Mouse (Mus musculus) frontal cortex, postnatal 36 days (tissue): ENCODE data around the gene Aox2.
"Not testable (repeated sequence)": the region's sequence is repeated elsewhere in the genome, so short reads cannot be mapped to it uniquely, and the experiment has no call there.

Experiments used
- DNase-seq, 2 experiments: peaks; one replicate each; pipeline ENCODE4 v3.0.0; 2022; ENCODE audit warnings: low spot score in 2 of 2

Aox2 gene

DNA sequence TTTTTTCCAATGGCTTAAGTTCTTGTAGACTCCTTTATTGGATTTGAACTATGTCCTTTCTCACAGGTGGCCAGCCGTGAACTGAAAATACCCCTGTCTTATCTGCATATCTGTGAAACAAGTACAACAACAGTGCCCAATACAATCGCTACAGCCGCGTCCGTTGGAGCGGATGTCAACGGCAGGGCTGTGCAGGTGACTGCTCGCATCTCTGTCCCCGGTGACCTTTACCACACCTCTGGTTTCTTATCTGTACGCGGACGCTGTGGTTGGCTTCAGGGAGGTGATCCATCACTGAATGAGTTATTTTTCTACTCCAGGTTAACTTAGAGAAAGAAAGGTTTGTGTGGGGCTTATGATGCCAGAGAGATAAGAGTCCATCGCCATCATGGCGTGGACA, 68.0 kb downstream of the Aox2 start:
- DNase-seq: no peak

DNA sequence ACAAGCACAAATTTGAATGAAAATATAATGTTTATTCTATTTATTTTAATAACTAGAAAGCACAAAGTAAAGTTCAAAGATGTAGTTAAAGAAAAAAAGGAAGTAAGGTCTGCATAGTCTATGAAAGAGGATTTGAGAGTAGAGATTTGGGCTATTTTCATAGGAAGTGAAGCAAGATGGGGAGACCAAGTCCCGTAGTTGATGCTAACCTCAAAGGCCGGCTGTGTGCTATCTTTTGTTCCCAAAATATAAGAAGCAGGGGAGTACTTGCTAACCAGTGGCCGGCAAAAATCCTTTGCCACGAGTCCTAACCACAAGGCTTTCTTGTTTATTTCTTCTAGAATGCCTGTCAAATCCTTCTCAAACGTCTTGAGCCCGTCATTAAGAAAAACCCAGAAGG, 70.6 kb downstream of the Aox2 start:
- DNase-seq: no peak

DNA sequence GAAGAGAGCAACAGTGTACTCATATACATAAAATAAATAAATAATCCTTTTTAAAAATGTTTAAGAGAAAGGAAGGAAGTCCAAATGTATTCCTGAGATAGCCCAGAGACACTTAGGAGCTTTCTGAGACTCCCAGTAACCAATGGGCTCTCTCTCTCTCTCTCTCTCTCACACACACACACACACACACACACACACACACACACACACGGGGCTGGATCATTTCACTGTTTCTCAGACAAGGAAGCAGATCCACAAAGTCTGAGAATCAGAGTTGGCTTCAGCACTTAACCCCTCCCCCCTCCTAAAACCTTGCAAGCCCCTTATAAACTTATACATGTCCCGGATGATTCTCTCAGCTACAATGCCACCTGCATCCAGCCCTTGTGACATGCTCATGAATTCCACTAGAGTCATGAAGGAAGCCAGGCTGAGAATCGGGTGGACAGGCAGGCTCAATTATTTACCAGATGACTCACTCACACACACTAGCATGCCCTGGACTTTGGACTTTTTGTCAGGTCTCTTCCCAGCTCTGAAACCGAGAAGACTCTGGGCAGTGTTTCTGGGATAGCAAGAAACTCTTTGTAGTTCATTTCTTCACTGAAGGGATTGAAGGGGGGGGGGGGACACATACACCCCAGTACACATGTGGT, 75.2 kb downstream of the Aox2 start:
- no peak for DNase-seq

DNA sequence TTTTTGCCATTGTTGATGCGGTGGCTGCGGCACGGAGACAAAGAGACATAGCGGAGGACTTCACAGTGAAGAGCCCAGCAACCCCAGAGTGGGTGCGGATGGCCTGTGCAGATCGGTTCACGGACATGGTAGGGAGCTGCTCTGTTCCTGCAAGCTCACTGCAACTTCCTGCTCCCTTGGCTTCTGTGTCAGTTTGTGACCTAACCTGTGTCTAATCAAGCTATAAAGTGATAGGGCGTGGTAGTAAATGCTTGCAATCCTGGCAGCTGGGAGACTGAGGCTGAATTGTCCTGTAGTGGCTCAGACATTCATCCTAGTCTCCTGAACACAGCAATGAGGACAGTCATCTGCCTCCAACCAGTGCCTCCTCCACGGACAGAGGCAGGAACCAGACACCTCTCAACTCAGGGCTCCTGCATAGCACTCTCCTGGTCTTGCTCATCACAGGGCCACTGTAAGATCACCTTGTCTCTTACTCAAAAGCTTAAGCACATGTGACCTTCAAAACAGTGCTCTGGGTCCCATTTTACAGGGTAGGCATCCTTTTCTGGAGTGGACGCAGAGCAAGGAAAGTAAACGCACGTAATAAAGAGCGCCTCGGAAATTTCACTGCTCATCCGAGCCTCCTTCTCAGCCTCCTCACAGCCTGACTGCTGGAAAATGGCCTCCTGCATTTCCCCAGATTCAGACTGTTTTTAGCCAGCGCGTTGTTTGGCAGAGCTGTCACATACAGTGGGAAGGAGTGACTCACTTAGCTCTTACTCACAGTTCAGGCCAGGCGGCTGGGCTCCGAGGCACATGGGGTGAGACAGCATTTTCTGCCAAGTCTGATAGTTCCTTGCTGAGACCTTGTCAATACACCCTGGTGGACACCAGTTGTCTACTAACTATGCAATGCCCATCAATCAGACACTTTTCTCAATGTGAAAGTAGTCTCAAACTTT, 81.1 kb downstream of the Aox2 start:
- peak; percentile 67 to 79 for DNase-seq

- no peak for DNase-seq
Observed at GRCm38 (mm10) chr1:58362296-58362695, 84.2 kb downstream of the Aox2 start.

- DNase-seq: no peak
Observed at GRCm38 (mm10) chr1:58364551-58364950, 86.4 kb downstream of the Aox2 start.

DNA sequence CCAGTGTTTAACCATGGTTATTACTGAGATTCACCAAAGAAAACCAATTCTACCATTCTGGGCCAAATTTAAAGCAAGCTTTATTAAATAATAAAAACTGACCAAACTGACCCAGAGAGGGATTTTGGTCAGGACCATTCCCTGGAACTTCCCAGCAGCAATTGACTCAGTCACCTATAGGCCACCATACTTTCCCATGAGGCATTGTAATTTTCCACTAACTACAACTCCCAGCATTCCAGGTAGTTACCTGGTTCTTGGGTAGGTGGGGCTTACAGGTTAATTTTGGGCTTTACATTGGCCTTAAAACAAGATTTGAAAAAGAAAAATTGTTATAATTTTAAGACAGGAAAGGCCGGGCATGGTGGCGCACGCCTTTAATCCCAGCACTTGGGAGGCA, 87.7 kb downstream of the Aox2 start:
- DNase-seq: no peak

DNA sequence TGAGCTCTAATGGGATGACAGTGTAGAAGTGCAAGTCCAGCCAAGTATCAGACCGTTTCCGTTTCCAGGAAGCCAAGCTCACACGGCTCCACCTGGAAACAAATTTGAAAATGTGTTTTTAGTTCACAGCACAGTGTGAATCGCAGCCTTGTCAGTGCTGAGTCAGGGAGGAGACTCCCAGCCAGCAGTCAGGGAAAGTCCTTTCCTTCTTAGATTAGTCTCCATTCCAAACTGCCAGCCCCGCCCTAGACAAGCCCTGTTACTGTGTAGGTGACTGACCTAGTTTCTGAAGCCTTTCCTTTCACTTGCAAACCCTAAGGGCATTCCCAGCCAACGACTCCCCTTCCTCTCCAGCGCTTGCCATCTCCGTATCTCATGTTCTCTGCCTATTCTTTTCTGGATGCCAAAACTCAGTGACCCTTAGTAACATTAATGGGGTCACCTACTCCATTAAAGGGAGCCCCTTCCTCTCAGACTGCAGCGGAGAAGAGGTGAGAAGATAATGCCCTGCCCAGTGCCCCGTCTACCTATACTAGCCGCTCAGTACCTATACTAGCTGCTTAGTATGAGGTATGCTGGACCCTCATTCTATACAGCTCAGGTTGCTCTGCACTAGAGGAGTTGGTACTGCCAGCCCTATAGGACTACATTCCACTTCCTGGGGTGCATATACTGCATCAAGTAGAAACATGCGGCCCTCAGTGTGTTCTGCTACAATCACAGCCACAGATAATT, 88.8 kb downstream of the Aox2 start:
- peak; percentile 9 to 20 for DNase-seq

DNA sequence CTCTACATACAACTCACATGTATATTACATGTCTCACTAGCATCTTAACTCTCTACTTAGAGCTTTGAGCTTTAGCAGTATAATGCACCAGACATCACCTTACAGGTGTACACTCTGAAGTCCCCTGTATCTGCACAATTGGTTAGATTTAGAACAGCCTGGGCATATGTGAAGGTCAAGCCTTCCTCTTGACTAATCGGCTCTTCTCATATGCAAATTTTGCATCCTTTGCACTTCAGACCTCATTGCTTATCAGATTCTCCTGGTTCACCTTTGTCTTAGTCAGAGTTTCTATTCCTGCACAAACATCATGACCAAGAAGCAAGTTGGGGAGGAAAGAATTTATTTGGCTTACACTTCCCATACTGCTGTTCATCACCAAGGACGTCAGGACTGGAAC, 91.6 kb downstream of the Aox2 start:
- DNase-seq: no peak

DNA sequence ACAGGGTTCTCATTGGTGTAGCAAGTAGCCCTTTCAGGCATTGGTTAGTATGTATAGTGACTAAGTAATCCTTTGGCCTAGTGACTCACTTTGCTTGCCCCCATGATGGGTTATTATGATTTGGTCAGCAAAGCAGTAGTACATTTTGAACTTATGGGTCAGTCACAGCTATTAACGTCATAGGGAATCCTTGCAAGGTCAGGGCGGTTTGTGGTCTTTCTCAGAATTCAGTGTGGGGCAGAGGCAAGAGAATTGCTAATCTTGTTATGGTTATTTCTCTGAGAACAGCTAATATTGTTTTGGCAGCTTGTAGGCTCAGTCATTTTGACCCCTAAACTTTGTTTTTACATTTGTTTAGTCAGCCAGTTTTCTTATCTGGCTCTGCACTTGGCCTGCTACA, 96.1 kb downstream of the Aox2 start:
- DNase-seq: not testable (repeated sequence)

GRCm38 (mm10) chr1:58375574-58376147, 97.5 kb downstream of the Aox2 start:
- DNase-seq: no peak

GRCm38 (mm10) chr1:58382586-58383281, 104.6 kb downstream of the Aox2 start:
- no peak for DNase-seq

GRCm38 (mm10) chr1:58391421-58392267, 113.5 kb downstream of the Aox2 start:
- DNase-seq: no peak

DNA sequence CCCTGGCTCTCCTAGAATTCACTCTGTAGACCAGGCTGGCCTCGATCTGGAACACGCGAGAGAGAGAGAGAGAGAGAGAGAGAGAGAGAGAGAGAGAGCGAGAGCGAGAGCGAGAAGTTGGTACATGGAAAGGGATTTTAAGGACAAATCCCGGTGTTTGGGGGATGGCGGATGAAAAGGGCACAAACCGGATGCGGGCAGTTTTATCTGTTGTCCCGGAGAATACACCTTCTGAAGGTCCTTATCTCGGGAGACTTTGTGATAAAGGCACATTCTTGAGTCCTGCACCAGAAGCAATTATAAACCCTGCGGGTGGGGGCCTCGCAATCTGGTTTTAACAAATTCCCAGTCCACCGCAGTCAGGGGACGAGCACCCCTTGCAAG, 114.1 kb downstream of the Aox2 start:
- DNase-seq: no peak

GRCm38 (mm10) chr1:58392652-58393283, 114.6 kb downstream of the Aox2 start, which contains the start of gene Bzw1:
TSS of gene Bzw1 (plus strand) at chr1:58392898.
- peak; percentile 91 to 93 for DNase-seq

GRCm38 (mm10) chr1:58393284-58394195, 115.4 kb downstream of the Aox2 start:
- DNase-seq: peak; percentile 37 to 44

- no peak for DNase-seq
Observed at GRCm38 (mm10) chr1:58395341-58395740, 117.2 kb downstream of the Aox2 start.

GRCm38 (mm10) chr1:58396179-58396578, 118.1 kb downstream of the Aox2 start:
- no peak for DNase-seq

GRCm38 (mm10) chr1:58397731-58398130, 119.6 kb downstream of the Aox2 start:
- DNase-seq: no peak
